Mouse (Mus musculus) kidney, embryonic 15.5 days (tissue): ENCODE data around the gene Mpo. TPM values are rescaled to one million over a fixed set of nuclear protein-coding genes. Genes with fewer than 3 reads are reported as not detected.

ENCODE experiments used
- ATAC-seq: fragments of 200-750 bp; cut with Nextera tagmentation; replicated peaks from 2 replicates; pipeline ENCODE4 v1.8.0; 2017; ENCODE audit warnings: moderate TSS enrichment; ENCODE audit not compliant: low FRiP score
- H3K27ac ChIP-seq: fragments of 300-500 bp; sonication (generic); 2 replicates; pipeline ENCODE4 v1.5.1; 2015; ENCODE audit warnings: mild to moderate bottlenecking, inconsistent platforms
- H3K27me3 ChIP-seq: fragments of 300-500 bp; sonication (generic); 2 replicates; pipeline ENCODE4 v1.6.1; 2015; ENCODE audit warnings: inconsistent platforms
- H3K36me3 ChIP-seq: fragments of 300-500 bp; sonication (generic); 2 replicates; pipeline ENCODE4 v1.6.1; 2015; ENCODE audit warnings: inconsistent platforms
- H3K4me1 ChIP-seq: fragments of 300-500 bp; sonication (generic); 2 replicates; pipeline ENCODE4 v1.6.1; 2015; ENCODE audit warnings: inconsistent platforms
- H3K4me2 ChIP-seq: fragments of 300-500 bp; sonication (generic); 2 replicates; pipeline ENCODE4 v1.6.1; 2015; ENCODE audit warnings: moderate library complexity, mild to moderate bottlenecking, inconsistent platforms
- H3K4me3 ChIP-seq: fragments of 300-500 bp; sonication (generic); replicated peaks from 2 replicates; pipeline ENCODE4 v1.5.1; 2015; ENCODE audit warnings: mild to moderate bottlenecking, inconsistent platforms
- H3K9ac ChIP-seq: fragments of 300-500 bp; sonication (generic); 2 replicates; pipeline ENCODE4 v1.6.1; 2015; ENCODE audit warnings: mild to moderate bottlenecking, inconsistent platforms
- H3K9me3 ChIP-seq: fragments of 300-500 bp; sonication (generic); replicated peaks from 2 replicates; pipeline ENCODE4 v1.6.1; 2016; ENCODE audit warnings: inconsistent platforms
- WGBS: fragments of 180-500 bp; shearing (Covaris S2); methylation state at CpG from one replicate; pipeline ENCODE4 v1.1.7; 2015; ENCODE audit warnings: mixed read lengths; 5-methylcytosine and 5-hydroxymethylcytosine counted together
- polyA plus RNA-seq: library from polyadenylated mRNA; unstranded; fragments of >200 nt; fragmentation: Nextera tagmentation; extraction: Ambion mirVana; gene quantifications from 2 replicates; pipeline ENCODE4 v1.2.1, GENCODE M21; 2015

Mpo gene
- polyA plus RNA-seq, 1 experiment from 2014 or later = 5.7 TPM

DNA sequence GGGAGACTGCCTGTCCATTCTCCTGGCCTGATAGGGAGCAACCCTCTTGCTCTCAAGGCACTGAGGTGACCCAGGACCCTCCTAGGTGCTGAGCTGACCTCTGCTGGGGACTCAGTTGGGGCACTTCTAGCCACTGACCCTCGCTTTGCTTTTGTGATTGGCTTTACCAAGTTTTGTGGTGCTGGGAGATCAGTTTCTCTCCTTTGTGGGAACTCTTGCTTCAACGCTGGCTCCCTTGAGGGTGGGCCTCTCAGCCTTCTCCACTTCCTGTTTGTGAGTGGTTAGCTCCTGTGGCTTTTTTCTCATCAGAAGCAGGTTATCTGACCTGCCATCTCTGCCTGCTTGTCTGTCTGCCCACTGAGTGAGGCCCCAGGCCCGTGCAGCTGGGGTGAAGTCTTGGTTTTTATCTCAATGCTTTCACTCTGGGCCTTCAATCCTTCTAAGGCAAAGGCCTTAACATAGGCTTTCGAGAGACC lies 41.9 kb upstream of the Mpo start:
- WGBS = 64% methylated on average over 4 of the region's 4 CpGs
- no peaks in the 10 kb centered on the region for H3K9me3 ChIP-seq
- H3K36me3 ChIP-seq = no peaks in the 10 kb centered on the region

DNA sequence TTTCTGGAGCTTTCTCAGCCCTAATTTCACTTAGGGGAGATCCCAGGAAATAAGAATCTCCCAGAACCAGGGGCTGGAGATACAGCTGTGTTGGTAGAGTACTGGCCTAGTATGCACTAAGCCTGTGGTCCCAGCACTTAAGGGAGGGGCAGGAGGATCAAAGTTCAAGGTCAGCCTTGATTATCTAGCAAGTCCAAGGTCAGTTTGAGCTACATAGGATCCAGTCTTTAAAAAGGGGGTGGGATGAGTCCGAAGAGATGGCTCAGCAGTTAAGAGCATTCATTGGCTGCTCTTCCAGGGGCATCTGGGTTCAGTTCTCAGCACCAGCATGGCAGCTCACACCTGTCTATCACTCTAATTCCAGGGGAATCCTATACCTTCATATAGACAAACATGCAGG lies 41.1 kb upstream of the Mpo start:
- Histone ChIP-seq H3K9ac (no peak overlapping the region), H3K4me1 (peaks cover 30% of the 10 kb centered on the region), H3K36me3 (no peaks in the 10 kb centered on the region), H3K4me2 (no peak overlapping the region), H3K27me3 (no peaks in the 10 kb centered on the region), H3K4me3 (no peak overlapping the region), H3K27ac (no peak overlapping the region), H3K9me3 (no peaks in the 10 kb centered on the region)
- no peak for ATAC-seq
- 76% methylated on average over 1 of the region's 1 CpGs for WGBS

More for the DNA sequence above, 41.9 kb upstream of the Mpo start:
- Histone ChIP-seq H3K4me2 (0 out of 2 replicates have a peak overlapping the region, but pooled peaks have one; percentile 4), H3K27me3 (no peaks in the 10 kb centered on the region), H3K4me1 (peaks cover 27% of the 10 kb centered on the region), H3K9ac (no peak overlapping the region), H3K4me3 (no peak overlapping the region), H3K27ac (peak overlapping the region; percentile 18; the same call in 1 of the 2 replicates)
- ATAC-seq = no peak

DNA sequence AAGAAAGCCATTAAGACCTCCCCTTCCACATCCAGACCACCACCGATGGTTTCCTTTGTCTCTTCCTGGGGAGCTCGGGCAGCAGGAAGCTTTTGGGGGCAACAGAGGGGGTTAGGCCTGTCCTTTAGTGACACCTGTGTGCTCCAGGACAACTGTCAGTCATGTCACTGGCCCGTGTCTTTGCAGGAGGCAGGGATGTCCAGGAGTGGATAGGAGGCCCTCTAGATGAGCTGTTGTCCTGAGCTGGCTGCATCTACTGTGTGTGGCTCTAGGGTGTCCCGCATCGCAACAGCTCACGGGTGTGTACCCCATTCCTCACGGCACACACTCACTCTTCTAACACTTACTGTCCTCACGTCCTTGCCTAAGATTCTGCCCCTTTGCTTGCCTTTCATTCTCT lies 40.1 kb upstream of the Mpo start:
- WGBS = 88% methylated on average over 8 of the region's 8 CpGs
- ATAC-seq = no peak
- peaks cover 29% of the 10 kb centered on the region for H3K4me1 ChIP-seq
- H3K9ac ChIP-seq = no peak overlapping the region
- H3K27ac ChIP-seq = no peak overlapping the region
- H3K4me2 ChIP-seq = no peak overlapping the region
- H3K9me3 ChIP-seq = no peaks in the 10 kb centered on the region
- no peaks in the 10 kb centered on the region for H3K27me3 ChIP-seq
- no peaks in the 10 kb centered on the region for H3K36me3 ChIP-seq
- no peak overlapping the region for H3K4me3 ChIP-seq

DNA sequence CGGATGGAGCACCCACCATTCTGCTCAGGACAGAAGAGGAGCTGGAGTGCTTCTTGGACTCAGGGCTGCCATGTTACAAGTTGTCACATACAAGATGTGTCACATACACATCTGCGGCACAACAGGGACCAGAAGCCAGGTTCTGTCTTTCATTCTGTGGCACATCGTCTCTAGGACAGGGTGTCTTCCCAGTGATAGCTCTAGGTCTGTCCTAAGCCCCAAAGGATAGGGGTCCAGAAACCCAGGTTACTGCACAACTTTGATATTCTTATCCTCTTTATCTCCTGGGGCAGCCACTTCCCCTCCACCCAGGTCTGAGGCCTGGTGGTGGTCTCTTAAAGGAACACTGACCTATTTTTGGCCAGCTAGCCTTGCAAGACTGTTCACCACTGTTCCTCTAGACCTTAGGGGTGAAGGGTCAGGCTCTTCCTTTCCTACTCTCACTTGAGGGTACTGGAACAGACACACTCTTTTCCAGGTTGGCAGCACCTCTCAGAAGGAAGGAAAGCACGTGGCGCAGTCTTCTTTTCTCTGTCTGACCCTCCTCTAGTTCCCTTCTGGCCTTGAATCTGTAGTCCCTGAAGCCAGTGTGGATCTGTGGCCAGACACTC lies 39.4 kb upstream of the Mpo start:
- no peaks in the 10 kb centered on the region for H3K36me3 ChIP-seq
- no peaks in the 10 kb centered on the region for H3K9me3 ChIP-seq
- no peak overlapping the region for H3K9ac ChIP-seq
- H3K4me3 ChIP-seq = no peak overlapping the region
- WGBS = 87% methylated on average over 5 of the region's 5 CpGs
- no peak for ATAC-seq
- peaks cover under 1% of the 10 kb centered on the region; the same call in 1 of the 2 replicates for H3K27me3 ChIP-seq
- H3K27ac ChIP-seq = no peak overlapping the region
- H3K4me2 ChIP-seq = no peak overlapping the region
- peaks cover 21% of the 10 kb centered on the region for H3K4me1 ChIP-seq

DNA sequence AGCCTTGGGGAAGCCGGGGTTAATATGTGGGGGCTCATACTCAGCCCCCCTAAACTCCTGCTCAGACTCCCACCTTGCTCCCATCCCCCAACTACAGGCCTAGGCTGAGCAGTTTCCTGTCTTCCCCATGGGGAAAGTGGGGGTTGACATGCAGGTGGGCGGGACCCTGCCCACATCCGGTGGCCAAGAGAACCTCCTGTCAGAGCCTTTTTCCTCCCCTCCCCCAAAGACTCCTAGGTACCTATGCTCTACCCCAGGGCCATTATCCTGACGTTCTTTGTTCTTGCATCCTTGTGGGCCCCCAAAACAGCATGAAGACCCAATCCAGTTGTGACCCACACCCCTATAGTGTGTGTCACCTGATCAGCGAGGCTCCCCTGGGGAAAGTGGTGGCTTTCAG lies 38.8 kb upstream of the Mpo start:
- no peak for ATAC-seq
- Histone ChIP-seq H3K27ac (no peak overlapping the region), H3K4me1 (peaks cover 15% of the 10 kb centered on the region), H3K4me3 (no peak overlapping the region), H3K36me3 (no peaks in the 10 kb centered on the region), H3K27me3 (peaks cover 7% of the 10 kb centered on the region), H3K4me2 (no peak overlapping the region), H3K9me3 (no peaks in the 10 kb centered on the region), H3K9ac (no peak overlapping the region)
- WGBS = 68% methylated on average over 5 of the region's 5 CpGs

DNA sequence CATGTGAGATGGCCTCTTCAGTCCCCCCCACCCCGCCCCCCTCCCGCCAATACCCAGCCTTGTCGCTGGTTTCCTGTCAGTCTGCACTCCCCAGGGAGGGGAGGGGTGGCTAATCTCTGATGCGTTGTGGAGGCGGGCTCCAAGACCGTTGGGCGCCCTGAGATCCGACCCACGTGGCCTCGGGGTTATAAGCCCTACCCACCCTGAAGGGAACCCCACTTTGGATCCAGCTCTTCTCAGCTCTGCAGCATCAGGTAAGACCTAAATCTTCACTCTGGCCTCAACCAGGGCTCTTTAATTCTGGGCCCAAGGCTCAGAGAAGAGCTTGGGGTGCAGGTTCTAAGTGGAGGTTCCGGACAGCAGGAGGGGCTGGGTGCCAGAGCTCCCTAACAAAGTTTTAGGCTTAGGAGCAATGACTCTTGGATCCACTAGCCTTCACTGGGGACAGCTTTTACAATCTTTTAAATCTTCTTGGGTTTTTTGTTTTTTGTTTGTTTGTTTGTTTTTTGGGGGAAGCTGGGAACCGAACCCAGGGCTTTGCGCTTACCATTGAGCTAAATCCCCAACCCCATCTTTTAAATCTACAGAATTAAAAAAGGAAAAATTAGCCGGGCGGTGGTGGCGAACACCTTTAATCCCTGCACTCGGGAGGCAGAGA lies 37.9 kb upstream of the Mpo start:
- Histone ChIP-seq H3K36me3 (no peaks in the 10 kb centered on the region), H3K4me3 (no peak overlapping the region; the same call in 1 of the 2 replicates), H3K4me2 (no peak overlapping the region), H3K27me3 (peaks cover 16% of the 10 kb centered on the region), H3K4me1 (peaks cover 19% of the 10 kb centered on the region), H3K9me3 (no peaks in the 10 kb centered on the region), H3K9ac (no peak overlapping the region), H3K27ac (no peak overlapping the region)
- ATAC-seq = peak; percentile 74
- WGBS = 79% methylated on average over 17 of the region's 17 CpGs

DNA sequence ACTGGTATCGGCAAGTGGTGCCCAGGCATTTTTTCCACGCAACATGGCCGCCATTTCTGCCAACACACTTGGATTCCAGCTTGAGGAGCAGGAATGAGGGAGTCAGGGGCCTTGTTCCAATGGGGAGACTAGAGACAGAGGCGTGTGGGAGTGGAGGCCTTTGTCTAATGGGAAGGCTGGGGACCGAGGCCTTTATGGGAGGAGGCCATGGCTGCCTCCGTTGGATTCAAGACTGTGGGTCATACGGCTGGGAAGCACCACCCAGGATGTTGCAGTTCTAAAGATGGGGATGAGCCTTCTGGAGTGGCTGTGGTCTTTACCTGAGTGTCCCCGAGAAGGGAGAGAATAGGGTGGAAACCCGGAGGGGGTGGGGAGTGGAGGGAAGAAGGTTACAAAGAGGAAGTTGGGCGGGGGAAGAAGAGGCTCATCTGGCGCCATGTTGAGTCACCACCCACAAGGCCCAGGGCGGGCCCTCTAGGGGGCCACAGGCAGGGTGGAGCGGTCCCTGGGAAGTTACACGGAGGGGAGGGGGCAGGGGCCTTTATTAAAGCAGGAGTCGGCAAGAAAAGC lies 37.0 kb upstream of the Mpo start:
- Histone ChIP-seq H3K4me2 (no peak overlapping the region), H3K9ac (no peak overlapping the region), H3K4me3 (peak overlapping the region; percentile 14; the same call in 1 of the 2 replicates), H3K36me3 (no peaks in the 10 kb centered on the region), H3K9me3 (no peaks in the 10 kb centered on the region), H3K27me3 (peaks cover 24% of the 10 kb centered on the region), H3K4me1 (peaks cover 22% of the 10 kb centered on the region), H3K27ac (no peak overlapping the region)
- ATAC-seq = no peak
- 79% methylated on average over 15 of the region's 15 CpGs for WGBS

DNA sequence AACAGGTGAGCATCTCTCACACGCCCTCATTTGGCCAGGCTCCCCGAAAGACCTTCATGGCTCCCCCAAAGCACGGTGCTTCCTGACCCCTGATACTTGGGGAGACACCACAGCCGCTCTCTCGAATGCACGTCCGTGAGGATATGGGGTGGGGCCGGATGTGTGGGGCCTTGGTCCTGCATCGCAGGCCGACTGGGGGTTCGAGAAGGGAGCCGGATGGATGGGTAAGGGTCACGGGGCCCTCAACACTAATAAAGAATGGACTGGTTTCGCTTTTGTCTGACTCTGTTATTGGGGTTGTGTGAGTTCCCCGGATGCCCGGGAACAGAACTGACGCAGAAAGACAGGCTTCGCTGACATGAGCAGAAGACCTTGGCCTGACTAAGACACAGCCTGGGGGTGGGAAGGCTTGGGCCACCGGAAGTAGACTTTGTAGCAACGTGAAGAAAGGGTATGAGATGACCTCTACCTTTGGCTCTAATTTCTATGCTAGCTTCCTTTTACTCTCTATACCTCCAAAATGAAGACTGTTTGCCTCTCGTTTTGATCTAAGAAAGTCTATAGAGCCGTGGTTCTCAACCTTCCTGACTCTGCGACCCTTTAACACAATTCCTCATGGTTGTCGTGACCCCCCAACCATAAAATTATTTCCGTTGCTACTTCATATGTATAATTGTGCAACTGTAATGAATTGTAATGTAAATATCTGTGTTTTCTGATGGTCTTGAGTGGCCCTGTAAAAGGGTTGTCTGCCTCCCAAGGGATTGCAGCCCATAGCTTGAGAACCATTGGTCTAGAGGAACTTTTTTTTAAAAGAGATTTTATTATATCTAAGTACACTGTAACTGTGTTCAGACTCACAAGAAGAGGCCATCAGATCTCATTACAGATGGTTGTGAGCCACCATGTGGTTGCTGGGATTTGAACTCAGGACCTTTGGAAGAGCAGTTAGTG lies 36.1 kb upstream of the Mpo start:
- Histone ChIP-seq H3K36me3 (no peaks in the 10 kb centered on the region), H3K4me2 (no peak overlapping the region), H3K27me3 (peaks cover 34% of the 10 kb centered on the region), H3K27ac (no peak overlapping the region), H3K4me3 (peak overlapping the region; percentile 14; the same call in 1 of the 2 replicates), H3K9me3 (no peaks in the 10 kb centered on the region), H3K9ac (no peak overlapping the region), H3K4me1 (peaks cover 22% of the 10 kb centered on the region)
- 86% methylated on average over 25 of the region's 25 CpGs for WGBS
- ATAC-seq = no peak

DNA sequence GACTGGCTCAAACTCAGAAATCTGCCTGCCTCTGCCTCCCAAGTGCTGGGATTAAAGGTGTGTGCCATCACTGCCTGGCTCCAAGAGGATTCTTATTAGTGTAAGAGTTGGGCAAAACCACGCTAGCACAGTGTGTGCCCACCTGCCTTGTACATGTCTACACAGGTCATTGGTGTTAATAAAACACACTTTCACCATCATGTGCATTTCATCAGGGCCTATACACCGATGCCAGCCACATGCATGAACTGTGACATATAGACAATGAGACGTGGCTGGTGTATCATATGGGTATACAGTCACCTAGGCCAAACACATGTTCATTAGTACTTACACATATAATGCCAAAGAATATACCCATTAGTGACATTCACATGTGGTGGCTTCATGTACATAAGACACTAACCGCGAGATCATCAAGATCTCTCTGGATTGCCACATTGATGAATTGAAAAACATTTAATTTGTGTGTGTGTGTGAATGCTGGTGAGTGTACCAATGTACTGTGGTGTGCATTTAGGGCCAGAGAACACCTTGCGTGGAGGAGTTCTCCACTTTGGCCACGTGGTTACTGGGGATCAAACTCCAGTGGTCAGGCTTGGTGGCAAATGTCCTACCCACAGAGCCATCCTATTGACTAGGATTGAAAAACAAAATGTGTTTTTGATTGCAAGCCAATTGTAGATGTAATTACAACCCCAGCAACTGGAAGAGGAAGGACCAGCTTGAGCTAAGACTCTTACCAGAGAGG lies 35.0 kb upstream of the Mpo start:
- Histone ChIP-seq H3K4me1 (peaks cover 26% of the 10 kb centered on the region), H3K4me2 (no peak overlapping the region), H3K4me3 (no peak overlapping the region), H3K27me3 (peaks cover 44% of the 10 kb centered on the region), H3K36me3 (no peaks in the 10 kb centered on the region), H3K9me3 (no peaks in the 10 kb centered on the region), H3K27ac (no peak overlapping the region), H3K9ac (no peak overlapping the region)
- 80% methylated on average over 7 of the region's 7 CpGs for WGBS
- no peak for ATAC-seq

DNA sequence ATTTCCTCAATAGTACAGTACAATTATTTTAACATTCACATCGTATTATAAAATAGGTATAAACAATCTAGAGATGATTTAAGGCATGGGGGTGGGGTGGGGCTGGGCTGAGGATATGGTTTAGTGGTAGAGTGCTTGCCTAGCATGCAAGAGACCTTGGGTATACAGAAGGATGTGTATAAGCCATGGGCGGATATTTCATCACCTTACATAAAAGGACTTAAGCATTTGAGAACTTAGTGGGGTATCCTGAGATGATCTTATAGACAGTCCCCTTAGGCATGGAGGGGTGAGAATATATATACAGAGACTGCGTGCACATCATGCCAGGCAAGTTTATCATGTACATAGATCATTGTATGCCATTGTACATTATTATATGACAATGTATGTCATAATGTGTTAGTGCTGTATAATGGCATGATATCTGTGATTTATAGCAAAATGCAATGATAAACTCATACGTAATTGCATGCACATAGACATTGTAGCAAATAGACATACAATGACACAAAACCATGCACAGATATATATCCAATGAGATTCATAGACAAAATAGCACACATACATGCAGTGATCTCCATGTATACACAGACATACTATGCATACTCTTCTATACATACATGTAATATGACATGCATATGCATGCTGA lies 34.3 kb upstream of the Mpo start:
- H3K27ac ChIP-seq = no peak overlapping the region
- H3K9ac ChIP-seq = no peak overlapping the region
- no peaks in the 10 kb centered on the region for H3K36me3 ChIP-seq
- no peak for ATAC-seq
- no peak overlapping the region for H3K4me2 ChIP-seq
- 75% methylated on average over 4 of the region's 4 CpGs for WGBS
- no peak overlapping the region for H3K4me3 ChIP-seq
- H3K27me3 ChIP-seq = peaks cover 52% of the 10 kb centered on the region
- H3K9me3 ChIP-seq = no peaks in the 10 kb centered on the region
- peaks cover 33% of the 10 kb centered on the region for H3K4me1 ChIP-seq

DNA sequence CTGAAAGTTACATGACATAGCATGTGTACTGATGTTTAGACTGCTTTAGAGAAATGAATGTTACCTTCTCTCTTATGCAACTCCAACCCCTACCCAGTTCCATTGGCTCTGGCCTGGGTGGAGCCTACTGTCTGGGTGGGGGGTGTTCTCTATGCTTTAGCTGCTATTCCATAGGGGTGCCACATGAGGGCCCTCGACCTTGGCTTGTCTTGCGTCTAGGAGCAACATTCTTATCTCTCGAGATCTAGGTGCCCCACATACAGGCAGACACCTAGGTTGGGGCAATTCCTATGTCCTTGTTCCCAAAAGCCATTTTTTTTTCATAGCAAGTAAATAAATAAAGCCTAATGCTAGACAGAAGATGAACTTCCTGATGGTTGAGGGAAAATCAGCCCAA lies 33.8 kb upstream of the Mpo start:
- 13% methylated on average over 3 of the region's 3 CpGs for WGBS
- no peak for ATAC-seq
- H3K9ac ChIP-seq = no peak overlapping the region
- no peak overlapping the region for H3K27ac ChIP-seq
- no peaks in the 10 kb centered on the region for H3K9me3 ChIP-seq
- H3K4me1 ChIP-seq = peaks cover 35% of the 10 kb centered on the region
- no peaks in the 10 kb centered on the region for H3K36me3 ChIP-seq
- H3K27me3 ChIP-seq = peaks cover 57% of the 10 kb centered on the region
- H3K4me2 ChIP-seq = no peak overlapping the region
- H3K4me3 ChIP-seq = no peak overlapping the region
